In the genomic region with DNA sequence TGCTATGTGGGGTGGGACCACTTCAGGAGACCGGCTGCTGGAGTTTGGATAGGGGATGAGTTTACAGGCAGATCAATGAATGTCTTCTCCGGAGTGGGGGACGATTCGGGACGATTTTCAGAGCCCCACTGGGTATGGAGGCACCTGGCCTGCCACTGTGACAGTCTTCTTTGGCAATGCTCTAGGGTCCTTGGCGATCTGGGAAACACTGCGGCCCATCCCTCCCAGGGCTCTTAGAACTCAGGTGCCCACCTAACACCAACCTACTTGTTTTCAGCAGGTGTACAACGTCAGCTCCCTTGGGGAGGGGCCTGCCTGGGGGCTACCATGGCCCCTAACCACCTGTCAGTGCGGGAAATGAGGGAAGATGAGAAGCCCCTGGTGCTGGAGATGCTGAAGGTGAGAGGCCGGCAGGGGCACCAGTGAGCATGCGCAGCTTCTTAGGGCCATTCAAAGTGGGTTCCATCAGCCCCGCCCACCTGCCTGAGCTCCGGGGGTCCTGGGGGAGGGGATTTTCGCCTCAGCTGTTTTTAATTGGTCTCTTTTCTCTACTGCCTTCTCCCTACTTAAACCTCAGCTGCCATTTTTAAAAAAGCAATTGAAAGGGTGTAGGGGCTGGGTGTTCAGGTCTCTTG, we compare ENCODE assay signal across 9 mouse cellular contexts. TPM values are rescaled to one million over a fixed set of nuclear protein-coding genes. Genes with fewer than 3 reads are reported as not detected.
DNase-seq lines count a peak whose midpoint lies in the region; ATAC-seq and TF ChIP-seq lines count a peak whose summit lies in the region.
"Had no signal": no experiment of that assay in that cellular context is flagged by ENCODE, and none has a peak within 500 bp of the region (broad histone marks: within the 10 kb centered on the region; RNA-seq: fewer than 3 reads in every experiment).

No protein-coding gene starts in this region.

- peak overlapping the region; percentile 49 for H3K9ac ChIP-seq in kidney, embryonic 15.5 days
- 0 out of 2 replicates have a peak overlapping the region, but pooled peaks have one; percentile 11 for H3K9ac ChIP-seq in limb, embryonic 15.5 days

- peak overlapping the region; percentile 74 for H3K4me3 ChIP-seq in gastrocnemius, adult 2 months
- H3K4me3 ChIP-seq in kidney, embryonic 15.5 days (replicated peaks): peak overlapping the region; percentile 38
- peak overlapping the region; percentile 31 for H3K4me3 ChIP-seq in limb, embryonic 15.5 days

- peak overlapping the region; percentile 84 for H3K27ac ChIP-seq in gastrocnemius, adult 2 months
- H3K27ac ChIP-seq in kidney, embryonic 15.5 days: peak overlapping the region; percentile 92
- peak overlapping the region; percentile 91 for H3K27ac ChIP-seq in limb, embryonic 15.5 days

- peak overlapping the region; percentile 84 for H3K4me2 ChIP-seq in kidney, embryonic 15.5 days
- H3K4me2 ChIP-seq in limb, embryonic 15.5 days: peak overlapping the region; percentile 66

- peaks cover 33% of the 10 kb centered on the region for H3K36me3 ChIP-seq in kidney, embryonic 15.5 days
- peaks cover 37% of the 10 kb centered on the region for H3K36me3 ChIP-seq in limb, embryonic 15.5 days

- TF ChIP-seq CTCF in gastrocnemius, adult 2 months (IDR thresholded peaks at IDR 0.05): peak; percentile 49

- H3K9me3 ChIP-seq in kidney, embryonic 15.5 days (replicated peaks): no peaks in the 10 kb centered on the region
- no peaks in the 10 kb centered on the region for H3K9me3 ChIP-seq in limb, embryonic 15.5 days

- H3K27me3 ChIP-seq in kidney, embryonic 15.5 days: no peaks in the 10 kb centered on the region
- no peaks in the 10 kb centered on the region for H3K27me3 ChIP-seq in limb, embryonic 15.5 days

- DNase-seq in gastrocnemius, adult 2 months: peak; percentile 57
- DNase-seq in gastrocnemius, adult 18-20 months (ENCODE audit: low spot score): no peak
- DNase-seq in cerebellum, adult 18-20 months: peak; percentile 81 to 83
- peak; percentile 87 for DNase-seq in forelimb bud, embryonic 11.5 days (ENCODE audit: low read depth, low spot score)
- DNase-seq in retina, embryonic 14.5 days (ENCODE audit: low spot score): peak; percentile 91

- intact Hi-C loops in gastrocnemius, adult 2 months (cut with DNase I): no loop called here

- peaks cover 72% of the 10 kb centered on the region for H3K4me1 ChIP-seq in kidney, embryonic 15.5 days
- H3K4me1 ChIP-seq in limb, embryonic 15.5 days: peaks cover 65% of the 10 kb centered on the region

- 1% methylated on average over 14 of the region's 14 CpGs for WGBS in kidney, embryonic 15.5 days
- WGBS in limb, embryonic 15.5 days: 1% methylated on average over 14 of the region's 14 CpGs

- peak; percentile 12 for ATAC-seq in kidney, embryonic 15.5 days (replicated peaks; ENCODE audit: low FRiP score)
- ATAC-seq in limb, embryonic 15.5 days (ENCODE audit: insufficient number of reproducible peaks, low FRiP score, low TSS enrichment, low read depth): no peak
- ATAC-seq in megakaryocyte progenitor cell, adult 5-6 weeks (replicated peaks; ENCODE audit: poor library complexity): no peak

RNA-seq across cellular contexts. Expression of a gene that starts 1.2 kb away (rescaled TPM):
- total RNA-seq in gastrocnemius, adult 2 months (2021): 1 to 10 TPM; 2.7 to 5.9 TPM
- total RNA-seq in gastrocnemius, adult 18-20 months (2021): 1 to 10 TPM; 3.2 to 4.6 TPM
- polyA plus RNA-seq in kidney, embryonic 15.5 days (2015; fragmentation: Nextera tagmentation; extraction: Ambion mirVana): 4.2 and 5.3 TPM in 2 replicates
- polyA plus RNA-seq in limb, embryonic 15.5 days (2015; fragmentation: Nextera tagmentation; extraction: Ambion mirVana): 2.5 and 3.7 TPM in 2 replicates
- 0.20 and 0.64 TPM in 2 replicates for total RNA-seq in megakaryocyte progenitor cell, adult 5-6 weeks (2015)
- not detected in 2 replicates for total RNA-seq in megakaryocyte progenitor cell, adult 5-6 weeks (2017)

RNA-seq across cellular contexts. Expression of a gene that starts 2.5 kb away (rescaled TPM):
- 1 to 10 TPM; 4.3 to 8.7 TPM for total RNA-seq in gastrocnemius, adult 2 months (2021)
- total RNA-seq in gastrocnemius, adult 18-20 months (2021): 1 to 10 TPM; 3.9 to 4.7 TPM
- 1.9 and 2.7 TPM in 2 replicates for polyA plus RNA-seq in kidney, embryonic 15.5 days (2015; fragmentation: Nextera tagmentation; extraction: Ambion mirVana)
- 15.6 and 21.9 TPM in 2 replicates for polyA plus RNA-seq in limb, embryonic 15.5 days (2015; fragmentation: Nextera tagmentation; extraction: Ambion mirVana)
- total RNA-seq in megakaryocyte progenitor cell, adult 5-6 weeks (2015): not detected in 2 replicates
- total RNA-seq in megakaryocyte progenitor cell, adult 5-6 weeks (2017): 0.10 TPM in 1 of 2 replicates, not detected in the other

RNA-seq across cellular contexts. Expression of a gene that starts 8.0 kb away (rescaled TPM):
- total RNA-seq in gastrocnemius, adult 2 months (2021): 10 to 100 TPM in 1 of 2 experiments, 1 to 10 TPM in 1; 8.5 to 10.7 TPM
- total RNA-seq in gastrocnemius, adult 18-20 months (2021): 1 to 10 TPM; 8.7 to 8.9 TPM
- 4.0 and 4.1 TPM in 2 replicates for polyA plus RNA-seq in kidney, embryonic 15.5 days (2015; fragmentation: Nextera tagmentation; extraction: Ambion mirVana)
- polyA plus RNA-seq in limb, embryonic 15.5 days (2015; fragmentation: Nextera tagmentation; extraction: Ambion mirVana): 3.4 TPM in 2 replicates
- total RNA-seq in megakaryocyte progenitor cell, adult 5-6 weeks (2015): 7.4 and 8.0 TPM in 2 replicates
- 1.9 and 2.7 TPM in 2 replicates for total RNA-seq in megakaryocyte progenitor cell, adult 5-6 weeks (2017)

RNA-seq across cellular contexts. Expression of a gene that starts 16.7 kb away (rescaled TPM):
- under 1 TPM; 0.17 to 0.38 TPM for total RNA-seq in gastrocnemius, adult 2 months (2021)
- under 1 TPM; 0.18 to 0.64 TPM for total RNA-seq in gastrocnemius, adult 18-20 months (2021)
- not detected in 2 replicates for polyA plus RNA-seq in kidney, embryonic 15.5 days (2015; fragmentation: Nextera tagmentation; extraction: Ambion mirVana)
- polyA plus RNA-seq in limb, embryonic 15.5 days (2015; fragmentation: Nextera tagmentation; extraction: Ambion mirVana): 0.17 TPM in 1 of 2 replicates, not detected in the other
- total RNA-seq in megakaryocyte progenitor cell, adult 5-6 weeks (2015): not detected in 2 replicates
- not detected in 2 replicates for total RNA-seq in megakaryocyte progenitor cell, adult 5-6 weeks (2017)
- polyA plus RNA-seq: C2C12 had no signal

RNA-seq across cellular contexts. Expression of a gene that starts 41.2 kb away (rescaled TPM):
- total RNA-seq in gastrocnemius, adult 2 months (2021): 10 to 100 TPM; 36.7 to 77.0 TPM
- total RNA-seq in gastrocnemius, adult 18-20 months (2021): 100 to 1,000 TPM in 1 of 2 experiments, 10 to 100 TPM in 1; 37.4 to 119 TPM
- polyA plus RNA-seq in kidney, embryonic 15.5 days (2015; fragmentation: Nextera tagmentation; extraction: Ambion mirVana): 0.19 and 0.27 TPM in 2 replicates
- 0.73 and 0.74 TPM in 2 replicates for polyA plus RNA-seq in limb, embryonic 15.5 days (2015; fragmentation: Nextera tagmentation; extraction: Ambion mirVana)
- total RNA-seq in megakaryocyte progenitor cell, adult 5-6 weeks (2015): not detected in 2 replicates
- not detected in 2 replicates for total RNA-seq in megakaryocyte progenitor cell, adult 5-6 weeks (2017)

Comparison
In these comparisons a context has a peak if more than half of its experiments do, and no peak if none do; other contexts are left out.
1. RNA of a gene that starts 2.5 kb away (total RNA-seq): 4.3 to 8.7 TPM in gastrocnemius, adult 2 months and 3.9 to 4.7 TPM in gastrocnemius, adult 18-20 months; 0.10 TPM in megakaryocyte progenitor cell, adult 5-6 weeks; every median in the first group is over 4 times any median in the second.
2. Peak in every context shown above with its lines, with median percentiles within 50 percentile points of each other: H3K27ac ChIP-seq and H3K4me3 ChIP-seq.